Mouse (Mus musculus) left cerebral cortex, postnatal 4 days (tissue): Measurements from ENCODE around the gene Clec11a. TPM values are rescaled to one million over a fixed set of nuclear protein-coding genes. Genes with fewer than 3 reads are reported as not detected.

Experiments
- DNase-seq: peaks from one replicate; pipeline ENCODE4 v3.0.0-alpha.2; 2022
- intact Hi-C: fragments of 180-260 bp; cut with DNase I; formaldehyde crosslinking; loops from one replicate; pipeline ENCODE4 v1.15.1; 2025
- total RNA-seq, 2 experiments: library from RNA; stranded (reverse); gene quantifications; 2 replicates each; pipeline ENCODE4 v1.2.3; 2021

Gene Clec11a
- total RNA-seq, 2 experiments from 2014 or later: 2.5 to 2.8 TPM

DNA sequence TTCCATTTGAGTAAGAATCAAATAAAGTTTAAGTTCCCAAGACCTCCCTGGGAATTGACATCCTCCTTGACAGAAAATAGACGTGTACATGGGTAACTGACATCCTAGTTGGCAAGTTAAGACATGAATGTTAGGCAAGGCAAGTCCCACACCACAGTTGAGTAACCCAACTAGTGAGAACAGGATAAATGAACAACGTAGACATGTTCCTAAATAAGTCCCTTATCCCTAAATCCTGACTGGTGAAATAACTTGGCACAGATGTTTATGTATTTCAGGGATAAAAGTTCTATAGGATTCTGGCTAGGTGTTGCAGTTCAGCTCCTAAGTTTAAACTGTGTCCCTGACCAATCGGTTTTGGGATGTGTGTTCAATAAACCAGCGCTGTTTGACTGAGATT lies 15.7 kb downstream of the Clec11a start:
- intact Hi-C loops: no loop called here

GRCm38 (mm10) chr7:44287760-44288159 lies 18.9 kb downstream of the Clec11a start:
- intact Hi-C loops: no loop called here
- no peak for DNase-seq

More for the DNA sequence above, 15.7 kb downstream of the Clec11a start:
- DNase-seq: no peak

GRCm38 (mm10) chr7:44281586-44281985 lies 25.1 kb downstream of the Clec11a start:
- no peak for DNase-seq
- intact Hi-C loops: no loop called here

DNA sequence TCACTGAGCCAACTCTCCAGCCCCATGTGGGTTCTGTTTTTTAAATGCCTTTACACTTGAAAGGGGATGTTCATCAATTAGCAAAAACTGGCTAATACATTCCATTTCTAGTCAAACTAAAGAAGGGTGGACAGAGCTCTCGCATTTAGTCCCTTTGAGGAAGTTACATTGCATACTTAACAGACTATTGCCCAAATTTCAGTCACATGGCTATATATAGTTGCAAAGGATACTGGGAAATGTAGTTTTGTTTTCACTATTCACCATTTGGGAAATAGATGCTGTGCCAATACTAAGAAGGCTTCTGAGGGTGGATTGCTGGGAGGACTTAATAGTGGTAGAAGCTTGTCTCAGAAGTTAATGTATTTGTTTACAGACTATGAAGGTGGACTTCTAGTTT lies 25.7 kb downstream of the Clec11a start:
- DNase-seq: no peak
- intact Hi-C loops: no loop called here

DNA sequence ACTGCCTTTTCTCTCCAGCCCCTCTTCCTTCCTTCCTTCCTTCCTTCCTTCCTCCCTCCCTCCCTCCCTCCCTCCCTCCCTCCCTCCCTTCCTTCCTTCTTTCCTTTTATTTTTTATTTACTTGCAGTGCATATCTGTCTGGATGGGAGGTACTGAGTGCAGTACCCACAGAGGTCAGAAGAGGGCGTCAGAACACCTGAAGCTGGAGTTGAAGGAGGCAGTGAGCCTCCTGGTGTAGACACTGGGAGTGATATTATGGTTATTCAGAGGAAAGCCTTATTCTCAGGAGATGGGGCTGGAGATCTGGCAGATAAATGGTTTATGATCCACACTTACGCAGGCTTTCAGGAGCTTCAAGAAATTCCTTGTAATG lies 29.5 kb downstream of the Clec11a start:
- intact Hi-C loops: no loop called here
- peak; percentile 64 for DNase-seq

DNA sequence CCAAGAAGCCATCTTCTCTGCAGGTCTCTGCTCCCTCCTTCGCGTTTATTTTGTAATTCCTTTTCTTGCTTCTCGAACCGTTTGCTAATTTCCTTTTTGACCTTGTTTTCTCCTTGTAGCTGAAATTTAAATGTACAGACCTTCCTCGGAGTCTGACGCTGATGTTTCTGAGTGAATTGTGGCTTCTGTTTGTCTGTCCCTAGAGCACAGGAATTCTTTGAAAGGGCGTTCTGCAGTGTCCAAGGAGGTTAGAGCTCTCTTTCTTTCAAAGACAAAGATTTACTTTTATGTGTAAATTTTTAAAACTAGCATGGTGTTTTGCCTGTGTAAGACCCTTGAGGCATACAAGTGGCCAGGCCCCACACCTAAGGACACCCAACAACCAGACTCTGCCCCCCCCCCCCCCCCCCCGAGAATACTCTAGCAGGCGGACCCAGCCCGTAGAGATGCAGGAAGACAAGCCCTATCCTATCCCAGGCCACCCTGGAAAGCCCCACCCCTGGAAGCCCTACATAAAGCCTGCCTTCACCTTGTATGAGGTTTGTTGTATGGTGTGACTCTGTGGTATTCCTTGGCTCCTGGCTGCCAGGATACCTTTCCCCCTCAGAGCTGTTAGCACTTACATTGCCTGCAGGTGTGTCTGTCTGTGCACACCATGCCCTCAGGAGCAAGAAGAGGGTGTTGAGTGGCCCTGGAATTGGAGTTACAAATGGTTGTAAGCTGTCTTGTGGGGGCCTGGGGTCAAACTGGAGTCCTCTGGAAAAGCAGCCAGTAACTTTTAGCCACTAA lies 30.0 kb downstream of the Clec11a start:
- no peak for DNase-seq
- intact Hi-C loops: no loop called here

GRCm38 (mm10) chr7:44275546-44275945 lies 31.2 kb downstream of the Clec11a start:
- intact Hi-C loops: no loop called here
- no peak for DNase-seq

DNA sequence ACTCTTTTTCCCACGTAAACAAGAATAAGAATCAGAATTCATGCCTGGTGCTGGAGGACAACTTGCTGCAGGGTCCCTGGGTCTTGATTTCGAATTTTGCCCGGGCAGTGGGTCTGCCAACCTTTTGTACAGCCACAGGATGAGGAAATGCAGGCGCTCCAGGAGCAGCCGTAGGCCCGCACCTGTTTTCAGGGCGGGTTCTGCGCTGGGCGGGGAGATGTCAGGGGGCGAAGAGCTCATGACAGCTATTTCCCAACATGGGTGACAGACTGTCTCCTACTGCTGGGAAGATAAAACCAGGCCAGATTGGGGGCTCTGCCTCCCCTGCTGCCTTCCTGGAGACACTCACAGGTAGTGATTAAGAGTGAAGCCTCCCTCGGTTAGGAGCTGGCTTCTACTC lies 32.6 kb downstream of the Clec11a start:
- intact Hi-C loops: no loop called here
- no peak for DNase-seq

DNA sequence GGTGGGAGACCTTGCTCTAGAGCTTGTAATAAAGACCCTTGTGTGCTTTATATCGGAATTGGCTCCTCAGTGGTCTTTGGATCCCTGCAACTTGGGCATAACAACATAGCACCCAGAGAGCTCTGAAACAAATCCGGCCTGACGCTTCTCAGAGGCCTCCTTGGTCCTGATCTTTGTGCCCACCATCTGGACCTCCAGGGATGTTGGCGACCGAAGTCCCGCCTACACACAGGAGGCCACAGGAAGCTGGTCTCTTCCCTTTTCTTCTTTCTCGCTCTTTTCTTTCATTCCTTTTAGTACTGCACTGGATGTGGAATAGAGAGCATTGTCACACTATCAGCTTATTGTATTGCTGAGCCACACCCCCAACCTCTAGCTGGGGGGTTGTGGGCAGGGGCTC lies 33.3 kb downstream of the Clec11a start:
- intact Hi-C loops: no loop called here
- no peak for DNase-seq

- intact Hi-C loops: no loop called here
Observed at GRCm38 (mm10) chr7:44272546-44272945, 34.2 kb downstream of the Clec11a start.

GRCm38 (mm10) chr7:44271309-44271708 lies 35.4 kb downstream of the Clec11a start:
- DNase-seq: peak; percentile 34
- intact Hi-C loops: no loop called here

More at GRCm38 (mm10) chr7:44272546-44272945, 34.2 kb downstream of the Clec11a start:
- no peak for DNase-seq

DNA sequence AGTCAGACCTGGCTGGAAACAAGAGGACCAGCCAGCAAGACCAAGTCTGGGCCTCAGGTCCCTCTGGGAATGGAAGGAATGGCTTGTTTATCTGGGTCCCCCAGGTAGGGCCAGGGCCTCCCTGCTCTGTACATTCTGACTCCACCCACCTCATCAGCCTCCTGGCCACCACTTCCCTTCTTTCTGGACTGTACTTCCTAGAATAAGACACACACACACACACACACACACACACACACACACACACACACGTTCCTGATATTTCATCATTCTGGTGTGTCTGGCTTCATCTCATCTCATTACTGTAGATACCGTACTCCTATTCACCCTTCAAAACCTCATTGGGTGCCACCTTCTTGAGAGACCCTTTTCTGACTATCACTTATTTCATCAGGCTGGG lies 37.3 kb downstream of the Clec11a start:
- intact Hi-C loops: loop anchor here (10.0 kb wide), 1 partner anchor 45 kb away; the partner anchor contains the start of gene Shank1
- DNase-seq: no peak

GRCm38 (mm10) chr7:44268117-44268516 lies 38.6 kb downstream of the Clec11a start:
- intact Hi-C loops: loop anchor here (10.0 kb wide), 1 partner anchor 47 kb away; the partner anchor contains the start of gene Shank1
- no peak for DNase-seq

DNA sequence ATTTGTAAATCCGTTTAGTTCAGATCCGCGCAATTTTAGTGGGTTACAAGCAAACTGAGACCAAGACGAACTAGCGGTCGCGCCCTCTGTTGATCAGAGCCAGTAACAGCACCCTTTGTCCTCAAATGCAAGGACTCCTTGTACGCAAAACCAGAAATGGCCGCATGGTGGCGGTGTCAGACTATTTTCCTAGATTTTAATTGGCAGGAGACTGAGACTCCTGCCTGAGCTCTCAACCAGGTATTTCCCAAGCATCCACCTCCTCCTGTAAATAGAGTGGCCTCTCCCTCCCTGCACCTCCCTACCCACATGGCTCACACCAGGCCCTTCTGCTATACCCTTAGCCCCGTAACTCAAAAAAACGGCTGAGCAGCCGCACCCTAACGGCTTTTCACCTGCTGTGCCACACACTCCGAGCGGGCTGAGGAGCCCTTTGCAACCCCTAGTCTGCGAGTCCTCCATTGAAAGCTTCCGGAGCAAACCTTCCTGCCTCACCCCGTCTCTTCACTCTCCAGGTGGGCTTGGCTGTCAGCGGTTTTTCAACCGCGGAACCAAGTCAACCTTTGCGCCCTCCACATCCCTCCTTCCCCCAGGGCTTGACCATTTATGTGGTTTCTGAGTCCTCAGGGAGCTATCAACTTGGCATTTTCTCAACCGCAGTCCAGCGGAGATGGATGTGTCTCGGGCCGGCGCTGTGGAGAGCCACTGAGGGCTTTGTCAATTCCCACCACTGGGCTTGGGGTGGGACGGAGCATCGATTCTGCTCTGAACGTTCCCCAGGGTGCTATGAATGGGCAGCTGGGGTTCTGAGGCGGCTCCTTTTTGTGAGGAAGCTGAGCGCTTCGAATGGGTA lies 43.7 kb downstream of the Clec11a start:
- peak; percentile 95 for DNase-seq
- intact Hi-C loops: loop anchor here (1.0 to 10.0 kb wide), 3 partner anchors 52 to 224 kb away; partner anchors contain the start of gene Shank1

DNA sequence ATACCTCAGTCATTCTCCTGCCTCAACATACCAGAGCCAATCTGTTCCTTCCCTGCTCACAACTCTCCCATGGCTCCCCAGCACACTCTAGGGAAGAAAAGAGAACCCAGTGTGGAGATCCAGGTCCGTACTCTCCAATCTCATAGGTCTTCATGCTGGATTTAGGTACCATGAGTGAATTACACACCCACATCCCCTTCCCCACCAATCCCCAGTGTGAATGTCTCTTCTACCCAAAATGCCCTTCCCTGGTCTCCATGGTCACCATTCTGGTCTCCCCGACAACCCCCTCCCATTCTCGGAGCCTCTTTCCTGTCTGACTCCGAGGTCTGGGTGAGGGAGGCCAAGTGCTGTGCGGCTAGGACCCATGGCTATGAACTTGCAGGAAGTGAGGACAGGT lies 45.6 kb downstream of the Clec11a start, which contains the start of gene Gm15517:
TSS of gene Gm15517 (plus strand) at position 301 of the 400 bp plus-strand sequence.
- intact Hi-C loops: loop anchor here (5.0 to 10.0 kb wide), 2 partner anchors 54 to 226 kb away; partner anchors contain the start of gene Shank1
- DNase-seq: no peak

GRCm38 (mm10) chr7:44260410-44260809 lies 46.3 kb downstream of the Clec11a start:
- intact Hi-C loops: loop anchor here (5.0 to 10.0 kb wide), 2 partner anchors 54 to 227 kb away; partner anchors contain the start of gene Shank1
- DNase-seq: no peak

- DNase-seq: no peak
- intact Hi-C loops: no loop called here
Observed at GRCm38 (mm10) chr7:44257278-44257677, 49.4 kb downstream of the Clec11a start, which contains the start of gene Acp4. Gene Acp4, minus strand, starts transcription at chr7:44257378.

DNA sequence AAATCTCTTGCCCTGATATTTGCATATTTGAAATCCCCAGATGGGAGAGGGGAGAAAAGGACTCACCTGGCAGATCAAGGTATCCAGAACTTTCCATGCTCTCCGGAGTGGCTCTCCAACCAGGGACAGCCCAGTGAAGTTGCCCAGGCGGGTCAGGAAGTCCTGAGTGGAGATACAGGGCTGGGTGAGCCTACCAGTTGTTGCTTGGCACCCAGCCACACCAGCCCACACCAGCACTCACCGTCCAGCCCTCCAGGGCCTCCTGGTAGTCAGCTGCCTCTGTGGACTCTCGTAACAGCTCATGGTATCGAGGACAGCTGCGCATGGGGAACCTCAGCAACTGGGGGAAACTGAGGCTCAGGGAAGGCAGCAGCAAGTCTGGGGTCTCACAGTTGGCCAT lies 51.8 kb downstream of the Clec11a start:
- DNase-seq: no peak
- intact Hi-C loops: no loop called here

GRCm38 (mm10) chr7:44253023-44253616 lies 53.6 kb downstream of the Clec11a start:
- intact Hi-C loops: no loop called here
- peak; percentile 22 for DNase-seq
